Mouse (Mus musculus) small intestine, adult 2 months (tissue): Measurements from ENCODE around the gene Rara.

Experiments used
- CTCF ChIP-seq: fragments of 200-500 bp; IDR thresholded peaks from 2 replicates; pipeline ENCODE4 v1.5.1; 2012; ENCODE audit warnings: low read depth, mild to moderate bottlenecking, control low read depth, inconsistent platforms, low read length, moderate library complexity, mixed read lengths; ENCODE audit not compliant: insufficient replicate concordance, insufficient read length; ENCODE audit errors: extremely low read depth
- POLR2A ChIP-seq: fragments of 200-500 bp; IDR thresholded peaks from 2 replicates; pipeline ENCODE4 v1.6.1; 2012; ENCODE audit warnings: low read depth, mild to moderate bottlenecking, control low read depth, inconsistent platforms, low read length, moderate library complexity

- TF ChIP-seq POLR2A = no peak
- no peak for TF ChIP-seq CTCF
These were observed 46.6 kb downstream of the Rara start for GRCm38 (mm10) chr11:98974213-98974612.
